Mouse (Mus musculus) kidney, adult 11 months (tissue): ENCODE measurements at regions not wholly inside any gene's neighbourhood (a gene's known extent, or its start where the extent isn't known, plus 50 kb on each side); places are given as distances from the start of the nearest gene placed in this dataset.
A peak's percentile ranks its signal among the peaks of the same experiment; 100 is the strongest.
"Not testable (repeated sequence)": the region's sequence is repeated elsewhere in the genome, so short reads cannot be mapped to it uniquely, and the experiment has no call there.

Experiments used
- DNase-seq: peaks from one replicate; pipeline ENCODE4 v3.0.0; 2022

GRCm38 (mm10) chr5:64701219-64701779 lies 101.9 kb upstream of the Klf3 start:
- DNase-seq = no peak

- DNase-seq = peak; percentile 62
Measured at GRCm38 (mm10) chr5:64701780-64702231, 101.4 kb upstream of the Klf3 start.

GRCm38 (mm10) chr5:64702404-64702803 lies 100.8 kb upstream of the Klf3 start:
- DNase-seq = not testable (repeated sequence)

GRCm38 (mm10) chr5:64703091-64703872 lies 99.9 kb upstream of the Klf3 start:
- peak; percentile 65 for DNase-seq

- DNase-seq = peak; percentile 35
Measured at GRCm38 (mm10) chr5:64704144-64704543, 99.0 kb upstream of the Klf3 start.

GRCm38 (mm10) chr5:64706586-64706985 lies 96.6 kb upstream of the Klf3 start:
- DNase-seq = no peak

GRCm38 (mm10) chr5:64709146-64709545 lies 94.0 kb upstream of the Klf3 start:
- DNase-seq = no peak

- DNase-seq = no peak
Measured at GRCm38 (mm10) chr5:64710236-64710635, 93.0 kb upstream of the Klf3 start.

GRCm38 (mm10) chr5:64710968-64711367 lies 92.2 kb upstream of the Klf3 start:
- no peak for DNase-seq

- DNase-seq = no peak
Measured at GRCm38 (mm10) chr5:64714221-64714653, 89.0 kb upstream of the Klf3 start.

GRCm38 (mm10) chr5:64714710-64715109 lies 88.5 kb upstream of the Klf3 start:
- no peak for DNase-seq

- no peak for DNase-seq
Measured at GRCm38 (mm10) chr5:64716551-64716950, 86.6 kb upstream of the Klf3 start.

- no peak for DNase-seq
Measured at GRCm38 (mm10) chr5:64722211-64722610, 81.0 kb upstream of the Klf3 start.

GRCm38 (mm10) chr5:64727847-64728246 lies 75.3 kb upstream of the Klf3 start:
- DNase-seq = no peak

- no peak for DNase-seq
Measured at GRCm38 (mm10) chr5:64732356-64732755, 70.8 kb upstream of the Klf3 start.

- DNase-seq = no peak
Measured at GRCm38 (mm10) chr5:64736985-64737384, 66.2 kb upstream of the Klf3 start.

GRCm38 (mm10) chr5:64738096-64738780 lies 65.0 kb upstream of the Klf3 start:
- no peak for DNase-seq

- no peak for DNase-seq
Measured at GRCm38 (mm10) chr5:64738781-64739310, 64.3 kb upstream of the Klf3 start.

GRCm38 (mm10) chr5:64739311-64740261 lies 63.6 kb upstream of the Klf3 start:
- peak; percentile 11 for DNase-seq

GRCm38 (mm10) chr5:64744041-64744440 lies 59.1 kb upstream of the Klf3 start:
- no peak for DNase-seq

GRCm38 (mm10) chr5:64744455-64744854 lies 58.7 kb upstream of the Klf3 start:
- DNase-seq = no peak

GRCm38 (mm10) chr5:64747461-64747860 lies 55.7 kb upstream of the Klf3 start:
- DNase-seq = no peak
